Mouse (Mus musculus) retina, postnatal 1 day (tissue): ENCODE measurements around the gene Mob1a.
"Not testable (repeated sequence)": the region's sequence is repeated elsewhere in the genome, so short reads cannot be mapped to it uniquely, and the experiment has no call there.

Source experiments
- DNase-seq: peaks from one replicate; pipeline ENCODE4 v3.0.0-alpha.2; 2012

Mob1a gene

DNA sequence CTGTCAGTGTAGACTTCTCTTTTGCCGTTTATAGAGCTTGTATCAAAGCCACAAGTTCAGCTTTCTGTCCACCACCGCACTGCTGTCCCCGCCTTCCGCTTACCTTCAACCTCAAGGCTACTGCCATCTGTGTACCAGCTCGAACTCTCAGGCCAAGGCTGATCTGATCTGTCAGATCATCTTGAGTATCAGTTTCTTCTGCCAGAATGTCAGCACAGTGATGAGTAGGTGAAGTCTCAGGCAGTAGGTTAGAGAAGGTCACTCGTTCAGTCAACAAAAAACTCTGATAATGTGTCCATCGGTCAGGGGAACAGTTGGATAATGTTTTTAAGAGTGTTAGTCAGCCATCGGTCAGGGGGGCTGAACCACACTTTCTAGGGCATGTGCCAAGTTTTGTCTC, 19.5 kb downstream of the Mob1a start:
- not testable (repeated sequence) for DNase-seq

DNA sequence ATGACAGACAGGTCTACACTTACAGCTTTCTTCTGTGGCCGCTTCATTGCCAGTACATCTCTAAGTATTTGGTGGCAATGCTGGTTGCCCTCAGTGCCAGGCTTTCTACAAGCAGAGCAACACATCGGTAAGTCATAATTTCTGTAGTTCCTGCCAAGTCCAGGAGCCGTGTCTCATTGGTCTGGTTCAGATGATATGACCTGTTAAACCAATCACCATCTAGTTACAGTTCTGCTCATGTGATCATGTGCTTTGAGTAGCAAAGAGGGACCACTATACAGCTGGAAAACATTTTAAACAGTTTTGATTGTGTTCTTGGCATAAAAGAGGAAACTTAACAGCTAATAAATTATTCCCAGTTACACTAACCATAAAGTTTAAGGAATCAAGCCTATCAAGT, 22.1 kb downstream of the Mob1a start:
- DNase-seq: no peak

DNA sequence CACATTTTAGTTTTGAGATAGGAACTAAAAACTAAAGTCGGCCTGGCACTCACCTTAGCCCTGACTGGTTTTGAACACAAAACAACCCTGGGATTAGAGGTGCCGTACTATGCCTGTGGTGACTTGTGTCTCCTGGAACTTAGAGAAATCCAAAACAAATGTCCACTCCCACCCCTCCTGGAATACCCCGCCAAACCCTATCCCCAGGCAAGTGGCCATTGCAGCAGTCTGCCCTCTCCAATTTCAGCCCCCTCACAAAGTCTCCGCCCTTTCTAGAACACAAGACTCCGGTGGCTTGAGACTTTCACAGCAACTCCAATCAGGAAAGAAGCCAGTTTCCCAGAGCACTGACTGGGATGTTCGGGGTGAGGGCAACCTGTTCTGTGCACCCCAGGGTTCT, 23.1 kb downstream of the Mob1a start, which contains the start of gene Bola3:
TSS of gene Bola3 (plus strand) at position 275 of the 400 bp plus-strand sequence.
- DNase-seq: no peak

DNA sequence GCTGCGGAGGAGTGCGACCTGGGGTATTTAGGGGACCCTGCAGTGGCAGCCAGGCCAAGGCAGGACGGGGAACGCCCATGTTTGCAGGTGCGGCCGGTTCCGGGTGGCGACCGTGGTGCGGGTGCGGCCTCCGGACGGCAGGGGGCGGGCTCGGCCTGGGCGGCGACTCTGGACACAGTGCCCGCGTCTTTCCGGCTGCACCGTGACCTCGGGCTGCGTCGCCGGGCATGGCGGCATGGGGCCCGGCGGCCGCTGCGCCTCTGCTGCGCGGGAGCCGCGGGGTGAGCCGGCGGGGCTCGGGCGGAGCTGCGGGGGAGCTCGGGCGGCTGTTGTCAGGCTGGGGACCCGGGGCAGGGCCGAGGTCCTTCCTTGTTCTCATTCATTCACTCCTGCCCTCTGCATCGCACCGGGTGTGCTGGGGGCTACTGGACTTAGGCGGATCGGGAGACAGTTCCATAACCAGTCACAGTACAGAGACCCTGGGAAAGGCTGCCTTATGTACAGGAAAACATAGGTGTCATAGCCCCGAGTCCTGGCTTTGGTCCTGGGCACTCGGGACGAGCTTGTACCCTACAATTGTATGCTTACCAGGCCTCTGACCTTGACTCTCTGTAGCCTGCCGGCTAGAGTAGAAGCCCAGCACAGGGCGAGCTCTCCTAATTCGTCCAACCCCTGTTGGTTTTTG, 23.6 kb downstream of the Mob1a start:
- DNase-seq: peak; percentile 90

DNA sequence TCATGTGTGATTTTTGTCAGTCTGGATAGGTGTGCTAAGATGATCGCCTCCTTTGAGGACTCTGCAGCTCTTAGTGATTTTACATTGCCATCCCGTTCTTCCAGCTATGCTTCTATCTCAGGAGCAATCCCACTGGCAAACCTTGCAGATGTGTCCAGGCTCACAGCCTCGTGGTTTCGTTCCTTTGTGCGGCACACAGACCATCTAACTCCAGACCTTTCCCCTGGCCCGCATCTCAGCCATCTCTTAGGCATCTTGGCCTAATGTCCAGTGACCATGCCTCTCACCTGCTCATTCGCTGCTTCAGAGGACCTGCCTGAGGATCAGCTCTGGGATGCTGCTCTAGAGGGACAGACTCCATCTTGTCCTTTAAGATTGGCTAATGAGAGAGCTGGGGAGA, 24.4 kb downstream of the Mob1a start:
- DNase-seq: no peak

DNA sequence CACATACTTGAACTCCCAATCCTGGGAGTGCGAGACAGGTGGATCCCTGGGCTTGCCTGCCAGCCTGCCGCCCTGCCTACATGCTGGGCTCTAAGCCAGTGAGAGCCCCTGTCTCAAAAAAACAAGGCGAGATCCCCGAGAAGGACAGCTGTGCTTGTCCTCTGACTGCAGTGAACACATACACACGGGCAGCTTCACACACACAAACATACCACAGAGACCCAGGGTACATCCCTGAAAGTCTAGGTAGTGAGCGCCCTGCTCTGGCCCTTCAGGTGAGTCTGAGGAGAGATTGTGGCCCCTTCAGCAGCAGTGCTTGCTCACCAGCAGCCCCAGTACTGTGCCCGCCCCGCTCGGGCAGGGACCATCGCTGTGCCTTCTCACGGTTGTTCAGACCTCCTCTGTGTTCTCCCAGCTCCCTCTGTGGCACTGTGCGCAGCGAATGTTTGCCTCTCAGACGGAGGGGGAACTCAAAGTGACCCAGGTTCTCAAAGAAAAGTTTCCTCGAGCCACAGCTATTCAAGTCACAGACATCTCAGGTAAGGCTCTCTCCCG, 25.1 kb downstream of the Mob1a start:
- DNase-seq: no peak

DNA sequence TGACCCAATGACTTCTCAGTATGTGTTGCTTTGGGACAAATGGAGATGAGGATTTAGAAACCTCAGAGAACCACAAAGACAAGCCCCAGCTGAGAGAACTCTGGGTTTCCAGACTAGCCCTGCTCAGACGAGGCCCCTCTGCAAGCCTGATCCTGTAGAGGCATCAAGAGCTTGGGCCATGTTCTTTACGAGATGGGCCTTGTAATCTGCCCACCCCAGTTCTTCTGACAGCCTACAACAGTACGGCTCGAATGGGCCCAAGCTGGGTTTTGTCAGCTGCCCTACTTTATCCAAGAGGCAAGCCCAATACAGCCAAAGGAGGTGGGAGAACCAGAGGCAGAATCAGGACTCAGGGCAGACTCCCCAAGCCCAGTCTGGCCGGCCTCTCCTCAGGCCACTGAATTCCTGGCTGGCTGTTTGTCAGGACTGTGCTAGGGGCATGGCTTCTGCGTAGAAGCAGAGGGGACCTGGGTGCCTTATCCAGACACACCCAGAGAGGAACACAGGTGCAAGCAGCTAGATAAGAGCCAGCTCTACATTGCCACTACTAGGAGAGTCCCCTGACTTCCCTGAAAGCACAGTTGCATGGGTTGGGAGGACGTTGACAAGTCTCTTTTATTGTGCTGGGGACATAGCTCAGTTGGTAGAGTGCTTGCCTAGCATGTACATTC, 25.8 kb downstream of the Mob1a start:
- no peak for DNase-seq

DNA sequence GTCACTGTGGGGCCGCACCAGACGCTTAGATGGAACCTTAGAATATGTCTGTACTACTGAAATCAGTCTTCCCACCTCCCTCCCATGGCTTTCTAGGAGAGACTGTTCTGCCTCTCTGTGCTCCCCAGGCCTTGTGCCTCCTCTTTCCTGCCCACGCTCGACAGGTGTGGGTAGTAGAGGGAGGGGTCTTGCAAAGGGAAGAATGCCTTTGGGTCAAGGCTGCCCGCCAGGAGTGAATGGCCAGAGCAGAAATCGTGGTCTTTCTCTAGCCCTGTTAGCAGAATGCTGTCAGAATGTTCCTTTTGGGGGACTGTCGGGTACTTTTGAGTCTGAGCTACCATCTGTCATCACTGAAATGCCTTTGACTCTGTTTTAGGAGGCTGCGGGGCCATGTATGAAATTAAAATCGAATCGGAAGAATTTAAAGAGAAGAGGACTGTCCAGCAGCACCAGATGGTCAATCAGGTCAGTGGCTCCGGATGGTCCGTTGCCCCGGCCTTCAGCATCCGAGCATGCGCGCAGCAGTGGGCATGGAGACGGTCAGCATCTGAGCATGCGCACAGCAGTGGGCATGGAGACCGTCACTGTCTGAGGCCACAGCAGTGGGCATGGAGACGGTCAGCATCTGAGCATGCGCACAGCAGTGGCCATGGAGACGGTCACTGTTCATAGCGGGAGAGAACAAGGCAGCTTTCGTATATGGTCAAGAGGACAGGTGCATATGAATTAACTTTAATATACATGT, 27.0 kb downstream of the Mob1a start:
- DNase-seq: no peak

DNA sequence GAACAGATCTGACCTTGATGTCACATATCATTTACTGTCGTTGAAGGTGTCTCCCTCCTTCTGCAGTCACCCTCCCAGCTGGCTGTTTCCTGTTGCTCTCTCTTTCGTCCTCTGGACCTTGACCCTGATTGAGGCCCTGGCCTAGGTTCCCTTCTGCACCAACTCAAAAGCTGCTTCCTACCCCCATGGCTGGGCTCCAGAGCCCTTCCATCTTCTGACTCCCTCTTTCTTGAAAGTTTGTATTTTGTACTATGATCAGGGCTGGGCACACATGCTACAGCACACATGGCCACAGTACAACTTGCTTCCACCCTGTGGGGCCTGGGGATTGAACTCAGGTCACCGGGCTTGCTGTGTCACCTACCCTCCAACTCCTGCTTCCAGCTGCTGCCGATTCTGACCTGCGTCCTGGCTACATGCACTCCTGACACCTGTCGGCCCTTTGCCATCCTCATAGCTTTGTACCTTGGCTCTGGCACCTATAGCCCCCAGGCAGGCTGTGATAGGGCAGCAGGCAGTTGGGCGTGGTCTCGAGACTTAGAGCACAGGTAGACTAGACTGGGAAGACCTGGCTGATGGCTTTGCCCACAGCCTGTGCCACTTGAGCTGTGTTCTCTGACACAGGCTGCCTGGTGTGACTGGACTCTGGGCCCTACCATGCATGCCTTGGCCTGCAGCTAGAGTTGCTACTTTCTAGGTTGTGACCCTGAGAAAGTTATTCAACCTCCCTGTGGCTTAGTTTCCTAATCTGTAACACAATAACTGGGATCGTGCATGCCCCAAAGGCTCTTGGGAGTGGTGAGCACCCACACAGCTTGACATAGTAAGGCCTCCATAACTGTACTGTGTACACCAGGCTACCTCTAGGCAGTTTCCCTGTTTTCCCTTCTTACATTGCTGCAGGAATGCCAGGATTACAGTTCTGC, 29.3 kb downstream of the Mob1a start:
- DNase-seq: no peak

DNA sequence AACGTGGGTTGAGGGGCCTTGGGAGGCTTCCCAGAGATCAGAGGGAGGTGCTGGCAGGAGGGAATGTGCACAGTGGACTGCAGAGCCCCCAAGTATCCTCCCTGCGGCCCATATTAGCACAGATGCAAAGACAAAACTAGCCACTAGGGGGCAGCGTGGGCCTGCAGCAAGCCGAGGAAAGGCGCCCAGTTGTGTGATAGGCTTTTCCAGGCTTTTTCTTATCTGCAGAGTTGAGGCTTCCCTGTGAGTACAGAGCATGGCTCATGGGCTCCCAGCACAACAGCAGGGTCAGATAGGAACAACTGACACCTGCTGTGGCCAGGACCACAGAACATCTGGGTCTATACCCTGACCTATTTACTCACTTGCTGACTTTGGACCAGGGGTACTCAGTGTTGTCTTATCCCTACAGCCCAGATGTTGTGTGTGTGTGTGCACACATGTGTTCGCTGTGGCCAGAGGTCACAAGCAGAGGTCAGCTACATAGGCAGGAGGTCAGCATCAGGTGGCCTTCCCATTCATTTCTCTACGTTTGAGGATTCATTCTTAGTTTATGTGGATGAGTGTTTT, 30.8 kb downstream of the Mob1a start:
- peak; percentile 86 for DNase-seq

DNA sequence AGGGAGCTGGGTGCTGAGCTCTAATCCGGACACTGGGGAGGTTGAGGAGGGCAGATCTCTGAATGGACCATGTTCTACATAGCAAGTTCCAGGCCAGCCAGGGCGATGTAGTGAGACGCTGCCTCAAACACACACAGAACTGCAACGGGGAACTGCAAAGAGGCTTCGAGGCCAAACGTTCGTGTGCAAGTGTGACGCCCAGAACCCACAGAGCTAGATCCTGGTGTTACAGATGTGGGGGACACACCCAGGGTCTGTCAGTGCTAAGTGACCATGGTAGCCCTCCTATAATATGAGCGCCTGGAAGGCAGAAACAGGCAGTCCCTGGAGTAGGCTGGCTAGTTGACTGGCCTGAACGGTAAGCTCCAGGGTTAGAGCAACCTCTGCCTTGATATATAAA, 31.6 kb downstream of the Mob1a start:
- DNase-seq: no peak

DNA sequence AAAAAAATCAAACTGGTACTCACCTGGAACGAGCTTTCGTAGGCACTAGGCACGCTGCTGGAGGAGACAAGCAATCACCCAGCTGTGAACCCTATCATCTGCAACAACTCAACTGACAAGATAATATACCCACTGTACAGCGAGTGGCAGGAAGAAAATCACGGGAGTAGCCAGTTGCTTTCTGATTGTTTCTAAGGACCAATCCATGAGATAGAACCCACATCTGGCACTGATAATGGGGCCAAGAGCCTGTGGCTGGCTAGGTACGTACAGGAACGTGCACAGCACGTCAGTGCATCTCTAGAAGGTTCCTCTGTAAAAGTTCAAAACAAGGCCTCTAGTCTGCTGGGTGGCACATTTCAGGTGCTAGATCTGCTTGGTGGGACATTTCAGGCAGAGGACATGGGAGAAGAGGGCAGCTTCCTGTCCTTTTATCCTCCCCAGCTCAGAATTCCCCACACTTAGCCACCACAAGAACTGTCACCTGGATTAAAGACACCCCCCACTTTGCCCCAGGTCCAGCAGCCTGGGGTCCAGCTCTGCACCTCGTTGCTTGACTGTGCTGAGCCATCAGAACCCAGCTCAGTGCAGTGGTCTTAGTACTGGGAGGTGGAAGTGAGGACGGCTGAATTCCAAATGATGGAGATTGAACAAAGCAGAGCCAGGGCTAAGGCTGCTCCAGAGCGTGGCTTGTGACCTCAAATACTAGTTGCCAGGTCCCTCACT, 35.9 kb downstream of the Mob1a start:
- no peak for DNase-seq

DNA sequence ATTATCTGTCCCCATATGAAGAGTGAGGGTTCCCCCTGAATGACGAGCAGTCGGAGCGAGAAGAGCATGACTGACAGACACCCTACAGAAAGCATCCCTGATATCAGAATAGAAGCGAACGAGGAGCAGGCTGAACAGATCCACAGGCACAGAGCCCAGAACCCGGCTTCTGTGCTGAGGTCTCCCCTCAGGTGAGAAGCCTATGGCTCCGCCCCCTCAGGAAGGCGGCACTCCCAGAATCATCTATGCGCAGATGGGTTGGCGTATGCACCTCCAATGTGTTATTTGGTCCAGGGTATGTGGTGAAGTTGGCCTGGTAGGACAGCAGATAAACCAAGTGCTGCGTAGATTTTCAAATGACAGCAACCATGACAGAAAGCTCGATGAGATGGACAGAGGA, 37.3 kb downstream of the Mob1a start:
- DNase-seq: no peak

DNA sequence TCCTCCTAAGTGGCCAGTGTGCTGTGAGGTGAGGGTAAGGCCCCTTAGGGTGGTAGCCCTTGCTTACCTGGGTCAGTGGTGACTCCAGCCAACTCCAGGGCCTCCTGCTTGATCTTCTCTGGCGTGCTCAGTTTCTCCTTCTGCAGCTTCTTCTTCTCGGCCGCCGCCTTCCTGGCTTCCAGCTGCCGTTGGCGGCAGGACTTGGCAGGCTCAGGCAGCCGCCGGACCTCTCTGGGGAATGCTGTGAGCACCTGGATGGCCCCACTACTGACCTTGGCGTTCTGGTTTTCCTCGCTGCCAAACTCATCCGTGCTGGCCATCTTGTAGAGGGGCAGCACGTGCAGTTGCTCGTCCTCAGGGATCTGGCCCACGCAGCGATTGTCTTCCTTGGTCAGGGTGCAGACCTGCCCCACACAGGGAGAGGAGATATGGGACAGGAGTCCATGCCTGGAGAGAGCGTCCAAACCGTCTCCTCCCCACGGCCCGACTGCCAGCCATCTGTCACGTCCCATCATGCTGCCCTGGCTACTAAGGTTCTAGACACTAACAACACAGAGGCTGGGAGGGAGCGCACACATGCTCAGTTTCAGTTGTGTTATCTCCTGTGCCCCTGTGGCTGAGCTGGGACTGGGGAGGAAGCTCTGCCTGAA, 44.6 kb downstream of the Mob1a start:
- no peak for DNase-seq

DNA sequence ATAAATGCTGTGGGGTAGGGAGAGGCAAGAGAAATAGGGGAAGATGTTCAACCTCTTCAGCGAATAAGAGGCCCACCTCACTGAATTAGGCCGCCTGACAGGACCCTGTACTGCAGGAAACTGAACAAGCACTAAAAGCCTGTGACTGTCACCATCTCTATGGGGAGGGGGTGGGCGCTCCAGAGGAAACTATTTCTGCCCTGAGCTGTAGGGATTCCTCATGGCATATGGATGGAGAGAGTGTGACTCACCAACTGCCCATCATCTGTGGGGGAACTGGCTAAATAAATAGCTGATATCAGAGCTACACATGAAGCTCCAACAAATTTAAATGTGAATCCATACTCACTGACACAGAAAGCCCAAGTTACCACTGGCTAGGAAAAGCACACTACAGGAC, 45.5 kb downstream of the Mob1a start:
- DNase-seq: no peak

DNA sequence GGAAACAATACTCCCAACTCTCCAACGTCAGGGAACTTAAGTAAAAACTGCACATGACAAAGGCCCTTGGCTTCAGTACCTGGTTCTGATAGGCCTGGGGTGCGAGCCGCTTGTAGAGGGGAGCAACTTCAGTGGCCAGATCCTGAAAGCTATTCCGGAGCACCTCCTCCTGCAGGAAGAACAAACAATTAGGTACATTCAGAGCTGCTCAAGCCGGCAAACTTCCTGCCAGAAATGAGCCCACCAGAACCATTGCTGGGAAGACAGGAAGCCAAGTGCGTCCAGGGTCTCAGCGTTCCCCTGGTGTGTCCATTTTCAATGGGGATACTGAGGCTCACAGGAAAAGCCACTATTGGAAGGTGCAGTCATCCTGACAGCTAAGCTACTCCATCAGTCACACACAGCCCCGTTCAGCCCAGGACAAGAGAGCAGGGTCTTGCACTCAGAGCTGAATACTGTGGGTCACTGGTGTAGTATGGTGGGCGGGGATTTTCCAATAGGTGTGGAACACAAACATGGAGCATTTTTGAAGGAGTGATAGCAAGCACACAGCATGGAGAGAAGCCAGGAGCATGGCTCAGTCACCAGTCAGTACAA, 48.0 kb downstream of the Mob1a start:
- DNase-seq: no peak

DNA sequence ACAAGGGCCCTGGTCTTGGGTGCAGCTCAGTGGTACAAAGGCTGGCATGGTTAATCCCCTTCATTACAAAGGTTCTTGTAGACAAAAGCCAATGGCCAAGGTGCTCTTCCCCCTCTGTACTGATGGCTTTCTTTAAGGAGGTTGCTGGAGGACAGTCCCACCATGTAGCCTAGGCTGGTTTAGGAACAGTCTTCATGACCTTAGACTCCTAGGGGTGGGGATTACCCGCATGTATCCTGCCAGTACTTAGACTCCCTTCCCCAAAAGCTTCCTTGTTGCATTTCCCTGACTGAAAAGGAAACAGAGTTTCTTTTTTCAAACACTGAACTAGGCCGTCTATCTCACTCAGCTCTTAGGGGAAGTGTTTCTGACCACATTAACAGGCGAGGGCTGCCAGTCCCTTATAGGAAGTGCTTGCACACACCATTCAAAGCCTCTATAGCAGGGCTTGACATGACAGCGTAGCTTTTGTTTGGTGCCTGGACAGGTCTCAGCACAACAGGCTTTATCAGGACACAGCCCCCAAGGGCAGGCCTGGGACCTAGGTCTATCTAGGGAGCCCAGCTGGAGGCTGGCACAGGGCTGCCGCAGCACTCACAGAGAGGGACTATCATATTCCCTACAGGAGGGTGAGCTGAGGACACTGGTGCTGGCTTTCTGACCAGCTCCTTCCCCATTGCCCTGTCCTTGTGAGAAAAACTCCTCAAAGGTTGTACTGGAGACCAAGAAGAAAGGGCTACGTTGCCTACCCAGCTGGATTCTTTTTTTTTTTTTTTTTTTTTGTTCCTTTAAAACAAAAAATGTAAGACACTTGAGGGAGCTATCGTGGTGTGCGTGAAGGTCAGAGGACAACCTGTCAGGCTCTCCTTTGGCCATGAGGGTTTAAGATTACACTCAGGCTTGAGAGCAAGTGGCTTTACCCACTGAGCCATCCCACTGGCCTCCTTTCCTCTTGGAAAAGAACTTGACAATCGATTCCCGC, 56.0 kb downstream of the Mob1a start:
- no peak for DNase-seq

DNA sequence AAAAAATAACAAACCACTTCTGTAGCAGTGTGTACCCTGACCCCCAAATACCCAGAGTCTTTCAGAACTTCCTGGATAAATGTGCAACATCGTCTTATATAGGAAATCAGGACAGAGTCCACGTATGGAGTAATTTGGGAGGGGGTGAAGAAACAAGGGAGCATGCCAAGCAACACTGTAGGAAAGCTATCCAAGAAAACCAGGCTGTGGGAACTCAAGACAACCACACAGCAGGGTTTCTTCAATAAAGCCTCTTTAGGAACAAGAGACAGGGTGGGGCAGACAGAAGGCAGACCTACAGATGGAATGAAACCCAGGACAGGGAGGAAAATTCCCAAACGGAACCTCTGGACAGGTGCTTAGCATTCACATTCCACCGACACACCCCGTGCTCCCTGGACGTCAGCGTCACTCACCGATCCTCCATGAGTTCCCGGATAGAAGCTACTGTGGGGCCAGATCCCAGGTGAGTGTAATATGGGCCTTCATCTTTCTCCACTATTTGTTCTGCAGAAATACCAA, 59.8 kb downstream of the Mob1a start:
- DNase-seq: no peak

DNA sequence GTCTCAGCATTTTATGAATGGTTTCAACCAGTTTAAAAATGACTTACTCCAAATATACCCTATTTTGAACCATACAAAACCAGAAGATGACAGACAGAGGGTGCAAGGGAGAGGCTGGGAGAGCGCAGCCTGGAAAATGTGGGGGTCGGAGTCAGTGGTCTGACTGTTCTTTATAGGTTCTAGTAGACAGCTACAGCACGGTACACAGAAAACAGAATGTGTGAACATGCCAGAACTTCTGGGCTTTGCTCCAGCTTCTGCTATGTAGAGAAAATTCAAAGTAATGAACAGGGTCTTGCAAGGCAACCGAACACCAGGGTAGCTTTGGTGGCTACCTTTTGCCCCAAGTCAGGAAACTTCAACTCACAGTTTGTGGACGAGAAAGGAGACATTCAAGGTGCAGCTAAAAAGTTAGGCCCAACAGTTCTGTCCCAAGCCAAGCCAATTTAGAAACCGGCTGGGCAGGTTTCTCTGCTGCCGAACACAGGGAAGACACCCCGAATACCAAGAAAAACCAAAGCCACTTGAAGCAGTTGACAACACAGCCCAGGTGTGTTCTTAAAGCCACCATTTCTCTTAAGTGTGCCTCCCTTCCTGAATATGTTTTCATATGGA, 66.5 kb downstream of the Mob1a start:
- no peak for DNase-seq
